Mouse (Mus musculus) spleen, adult 2 months (tissue): ENCODE measurements around the gene Sec31a.

Experiments used
- CTCF ChIP-seq: fragments of 200-500 bp; IDR thresholded peaks from 2 replicates; pipeline ENCODE4 v1.5.1; 2011; ENCODE audit warnings: mild to moderate bottlenecking, inconsistent platforms; ENCODE audit not compliant: insufficient read depth, insufficient read length, insufficient replicate concordance; ENCODE audit errors: extremely low read depth
- POLR2A ChIP-seq: fragments of 200-500 bp; IDR thresholded peaks from 2 replicates; pipeline ENCODE4 v1.6.1; 2011; ENCODE audit warnings: low read depth, low read length, inconsistent platforms

GRCm38 (mm10) chr5:100374703-100375102 lies 41.3 kb downstream of the Sec31a start:
- no peak for TF ChIP-seq CTCF
- no peak for TF ChIP-seq POLR2A
